Mouse (Mus musculus) G1E (cell line): ENCODE measurements around the gene Gabrg3.

ENCODE experiments used
- CTCF ChIP-seq: IDR thresholded peaks from 2 replicates; pipeline ENCODE4 v1.5.1; 2012; ENCODE audit warnings: low read depth, low read length, inconsistent platforms, mixed read lengths
- GATA1 ChIP-seq: IDR thresholded peaks from 2 replicates; pipeline ENCODE4 v1.6.1; 2012; ENCODE audit warnings: borderline replicate concordance, low read length, inconsistent platforms, mixed read lengths
- POLR2AphosphoS5 ChIP-seq: IDR thresholded peaks from 2 replicates; pipeline ENCODE4 v1.6.1; 2012; ENCODE audit warnings: low read depth, low read length, inconsistent platforms; ENCODE audit not compliant: insufficient replicate concordance
- TAL1 ChIP-seq: conservative IDR thresholded peaks from 2 replicates; pipeline ENCODE4 v1.6.1; 2012; ENCODE audit warnings: low read depth, low read length, inconsistent platforms, mixed read lengths

- no peak for TF ChIP-seq POLR2AphosphoS5
- TF ChIP-seq GATA1 = no peak
- TF ChIP-seq CTCF = no peak
- TF ChIP-seq TAL1 = no peak
Measured at GRCm38 (mm10) chr7:57393551-57393950, 6.6 kb upstream of the Gabrg3 start.
